ENCODE assay signal across 9 mouse cellular contexts in genomic region chr10:80270099-80270498, GRCm38 (mm10). TPM values are rescaled to one million over a fixed set of nuclear protein-coding genes. Genes with fewer than 3 reads are reported as not detected.
DNase-seq lines count a peak whose midpoint lies in the region; ATAC-seq and TF ChIP-seq lines count a peak whose summit lies in the region.
"Had no signal": no experiment of that assay in that cellular context is flagged by ENCODE, and none has a peak within 500 bp of the region (broad histone marks: within the 10 kb centered on the region; RNA-seq: fewer than 3 reads in every experiment).

No protein-coding gene starts in this region.

- TF ChIP-seq CTCF in G1E (IDR thresholded peaks at IDR 0.05; ENCODE audit: low read depth, low read length), result no peak
- TF ChIP-seq CTCF in hindbrain, postnatal 0 days (IDR thresholded peaks at IDR 0.05; ENCODE audit: low read depth), result no peak
- no peak for TF ChIP-seq CTCF in liver, postnatal 0 days (IDR thresholded peaks at IDR 0.05; ENCODE audit: low read depth)

- no peak for ATAC-seq in heart, embryonic 14.5 days (ENCODE audit: insufficient number of reproducible peaks, insufficient read depth, low FRiP score, low read depth)
- no peak for ATAC-seq in G1E (ENCODE audit: extremely low read depth, insufficient number of reproducible peaks, low FRiP score, poor library complexity, severe bottlenecking)
- no peak for ATAC-seq in hindbrain, postnatal 0 days
- 0 out of 2 replicates have a peak, but pooled peaks have one; percentile 10 for ATAC-seq in liver, postnatal 0 days

- peaks cover 30 to 46% of the 10 kb centered on the region in 2 experiments for H3K4me1 ChIP-seq in heart, embryonic 14.5 days (ENCODE audit: control insufficient read depth in 2 of 2, insufficient read depth in 2 of 2, low read length in 2 of 2)
- H3K4me1 ChIP-seq in G1E (ENCODE audit: insufficient read depth, low read depth, low read length), result peaks cover 80% of the 10 kb centered on the region
- peaks cover 28% of the 10 kb centered on the region for H3K4me1 ChIP-seq in hindbrain, postnatal 0 days (ENCODE audit: insufficient read depth, low read length)
- H3K4me1 ChIP-seq in liver, postnatal 0 days (ENCODE audit: insufficient read depth), result peaks cover 76% of the 10 kb centered on the region

- H3K36me3 ChIP-seq in heart, embryonic 14.5 days (ENCODE audit: control insufficient read depth, insufficient read depth, low read length), result peaks cover 55% of the 10 kb centered on the region
- peaks cover 79% of the 10 kb centered on the region for H3K36me3 ChIP-seq in G1E (replicated peaks)
- peaks cover 8% of the 10 kb centered on the region for H3K36me3 ChIP-seq in hindbrain, postnatal 0 days (ENCODE audit: insufficient read depth, low read length)
- H3K36me3 ChIP-seq in liver, postnatal 0 days (replicated peaks; ENCODE audit: insufficient read depth, low read length), result peaks cover 41% of the 10 kb centered on the region

- DNase-seq in heart, adult 11 months, result no peak
- no peak for DNase-seq in G1E (ENCODE audit: low spot score)
- no peak for DNase-seq in hindbrain, postnatal 0 days (ENCODE audit: low spot score)
- DNase-seq in liver, postnatal 0 days, result no peak
- no peak for DNase-seq in spleen, postnatal 14 days (ENCODE audit: low spot score in 2 of 2)
- DNase-seq in gastrocnemius, adult 18-20 months (ENCODE audit: low spot score), result no peak
- no peak for DNase-seq in frontal cortex, adult 2 months (ENCODE audit: extremely low spot score in 1 of 2, low spot score in 1 of 2)

- H3K27ac ChIP-seq in heart, embryonic 14.5 days (replicated peaks in 1 of 2; ENCODE audit: control insufficient read depth in 1 of 2, insufficient read depth in 1 of 2, low read depth in 2 of 2, low read length in 2 of 2), result no peak overlapping the region
- peak overlapping the region; percentile 4; the same call in 1 of the 2 replicates for H3K27ac ChIP-seq in hindbrain, postnatal 0 days
- H3K27ac ChIP-seq in liver, postnatal 0 days (ENCODE audit: low read depth), result peak overlapping the region; percentile 92

- WGBS in heart, embryonic 14.5 days, result 82% methylated on average over 2 of the region's 2 CpGs
- 92% methylated on average over 2 of the region's 2 CpGs for WGBS in hindbrain, postnatal 0 days
- 67% methylated on average over 2 of the region's 2 CpGs for WGBS in liver, postnatal 0 days (ENCODE audit: insufficient replicate concordance)

- no peaks in the 10 kb centered on the region for H3K9me3 ChIP-seq in heart, embryonic 14.5 days (ENCODE audit: control insufficient read depth, low read length)
- no peaks in the 10 kb centered on the region for H3K9me3 ChIP-seq in G1E (replicated peaks)
- H3K9me3 ChIP-seq in hindbrain, postnatal 0 days (ENCODE audit: low read length), result no peaks in the 10 kb centered on the region
- no peaks in the 10 kb centered on the region for H3K9me3 ChIP-seq in liver, postnatal 0 days (ENCODE audit: low read length)
- H3K9me3 ChIP-seq: forebrain, embryonic 10.5 days had no signal

- 0 out of 2 replicates have a peak overlapping the region, but pooled peaks have one; percentile 36 for H3K9ac ChIP-seq in heart, embryonic 14.5 days (ENCODE audit: low read length)
- H3K9ac ChIP-seq in hindbrain, postnatal 0 days (replicated peaks; ENCODE audit: low read length), result peak overlapping the region; percentile 38; the same call in 1 of the 2 replicates
- peak overlapping the region; percentile 63 for H3K9ac ChIP-seq in liver, postnatal 0 days (replicated peaks)

- H3K4me3 ChIP-seq in heart, embryonic 14.5 days (ENCODE audit: control insufficient read depth in 1 of 2, insufficient read depth in 1 of 2, low read depth in 1 of 2, low read length in 2 of 2), result no peak overlapping the region
- peak overlapping the region; percentile 63; the same call in 1 of the 2 replicates for H3K4me3 ChIP-seq in G1E (ENCODE audit: low read depth, low read length)
- H3K4me3 ChIP-seq in hindbrain, postnatal 0 days (ENCODE audit: low read length), result no peak overlapping the region
- no peak overlapping the region for H3K4me3 ChIP-seq in liver, postnatal 0 days (ENCODE audit: low read depth, low read length)

- no peaks in the 10 kb centered on the region for H3K27me3 ChIP-seq in heart, embryonic 14.5 days (ENCODE audit: control insufficient read depth, insufficient read depth, low read length)
- no peaks in the 10 kb centered on the region for H3K27me3 ChIP-seq in G1E (ENCODE audit: insufficient read depth, low read length)
- H3K27me3 ChIP-seq in hindbrain, postnatal 0 days (ENCODE audit: insufficient read depth, low read length), result no peaks in the 10 kb centered on the region
- no peaks in the 10 kb centered on the region for H3K27me3 ChIP-seq in liver, postnatal 0 days (ENCODE audit: insufficient read depth, low read length)

- no peak for TF ChIP-seq EP300 in liver, postnatal 0 days (IDR thresholded peaks at IDR 0.05; ENCODE audit: low read depth)

- no peak overlapping the region for H3K4me2 ChIP-seq in heart, embryonic 14.5 days (ENCODE audit: low read length)
- H3K4me2 ChIP-seq in hindbrain, postnatal 0 days (ENCODE audit: low read depth, low read length), result no peak overlapping the region
- peak overlapping the region; percentile 52 for H3K4me2 ChIP-seq in liver, postnatal 0 days (ENCODE audit: low read depth, low read length)

RNA-seq across cellular contexts. Expression of gene Dazap1, which starts 8.8 kb away (rescaled TPM):
- 25.0 and 27.5 TPM in 2 replicates for polyA plus RNA-seq in heart, embryonic 14.5 days (2014; fragmentation: Nextera tagmentation; extraction: Ambion mirVana)
- 191 and 194 TPM in 2 replicates for total RNA-seq in G1E (2014; fragmentation: Nextera tagmentation)
- total RNA-seq in G1E (2017), result 136 and 151 TPM in 2 replicates
- polyA plus RNA-seq in G1E (2012), result 533 and 565 TPM in 2 replicates
- 79.1 and 104 TPM in 2 replicates for total RNA-seq in hindbrain, postnatal 0 days (2014; rRNA removed)
- 38.5 and 39.4 TPM in 2 replicates for polyA plus RNA-seq in hindbrain, postnatal 0 days (2015; fragmentation: Nextera tagmentation; extraction: Ambion mirVana)
- 19.5 and 21.8 TPM in 2 replicates for polyA plus RNA-seq in liver, postnatal 0 days (2015; fragmentation: Nextera tagmentation; extraction: Ambion mirVana)
- total RNA-seq in gastrocnemius, adult 18-20 months (2021), result 10 to 100 TPM; 34.2 to 38.8 TPM
- polyA plus RNA-seq in frontal cortex, adult 2 months (2012; rRNA removed), result 76.6 and 86.3 TPM in 2 replicates

RNA-seq across cellular contexts. Expression of gene Gamt, which starts 9.3 kb away (rescaled TPM):
- polyA plus RNA-seq in heart, embryonic 14.5 days (2014; fragmentation: Nextera tagmentation; extraction: Ambion mirVana), result 60.3 and 61.5 TPM in 2 replicates
- total RNA-seq in G1E (2014; fragmentation: Nextera tagmentation) (not detected in 2 replicates), G1E (2017) (0.17 TPM in 1 of 2 replicates, not detected in the other)
- polyA plus RNA-seq in G1E (2012), result 0.18 TPM in 1 of 2 replicates, not detected in the other
- total RNA-seq in hindbrain, postnatal 0 days (2014; rRNA removed), result 40.9 and 44.5 TPM in 2 replicates
- 32.4 and 35.9 TPM in 2 replicates for polyA plus RNA-seq in hindbrain, postnatal 0 days (2015; fragmentation: Nextera tagmentation; extraction: Ambion mirVana)
- polyA plus RNA-seq in liver, postnatal 0 days (2015; fragmentation: Nextera tagmentation; extraction: Ambion mirVana), result 93.9 and 101 TPM in 2 replicates
- 10 to 100 TPM; 27.4 to 28.7 TPM for total RNA-seq in gastrocnemius, adult 18-20 months (2021)
- polyA plus RNA-seq in frontal cortex, adult 2 months (2012; rRNA removed), result 29.1 and 31.9 TPM in 2 replicates

RNA-seq across cellular contexts. Expression of gene Ndufs7, which starts 21.2 kb away (rescaled TPM):
- 721 and 734 TPM in 2 replicates for polyA plus RNA-seq in heart, embryonic 14.5 days (2014; fragmentation: Nextera tagmentation; extraction: Ambion mirVana)
- 246 and 251 TPM in 2 replicates for total RNA-seq in G1E (2014; fragmentation: Nextera tagmentation)
- total RNA-seq in G1E (2017), result 152 and 156 TPM in 2 replicates
- 222 and 257 TPM in 2 replicates for polyA plus RNA-seq in G1E (2012)
- 246 and 291 TPM in 2 replicates for total RNA-seq in hindbrain, postnatal 0 days (2014; rRNA removed)
- polyA plus RNA-seq in hindbrain, postnatal 0 days (2015; fragmentation: Nextera tagmentation; extraction: Ambion mirVana), result 410 and 430 TPM in 2 replicates
- 313 and 321 TPM in 2 replicates for polyA plus RNA-seq in liver, postnatal 0 days (2015; fragmentation: Nextera tagmentation; extraction: Ambion mirVana)
- total RNA-seq in gastrocnemius, adult 18-20 months (2021), result 100 to 1,000 TPM; 578 to 613 TPM
- 380 and 448 TPM in 2 replicates for polyA plus RNA-seq in frontal cortex, adult 2 months (2012; rRNA removed)

RNA-seq across cellular contexts. Expression of gene Rps15, which starts 22.2 kb away (rescaled TPM):
- 648 and 723 TPM in 2 replicates for polyA plus RNA-seq in heart, embryonic 14.5 days (2014; fragmentation: Nextera tagmentation; extraction: Ambion mirVana)
- total RNA-seq in G1E (2014; fragmentation: Nextera tagmentation) (2,952 and 3,110 TPM in 2 replicates), G1E (2017) (3,218 and 3,548 TPM in 2 replicates)
- 11,196 and 11,583 TPM in 2 replicates for polyA plus RNA-seq in G1E (2012)
- 1,031 and 1,483 TPM in 2 replicates for total RNA-seq in hindbrain, postnatal 0 days (2014; rRNA removed)
- 676 and 682 TPM in 2 replicates for polyA plus RNA-seq in hindbrain, postnatal 0 days (2015; fragmentation: Nextera tagmentation; extraction: Ambion mirVana)
- 453 and 466 TPM in 2 replicates for polyA plus RNA-seq in liver, postnatal 0 days (2015; fragmentation: Nextera tagmentation; extraction: Ambion mirVana)
- 100 to 1,000 TPM; 703 to 778 TPM for total RNA-seq in gastrocnemius, adult 18-20 months (2021)
- polyA plus RNA-seq in frontal cortex, adult 2 months (2012; rRNA removed), result 2,217 and 2,507 TPM in 2 replicates

RNA-seq across cellular contexts. Expression of gene Apc2, which starts 25.7 kb away (rescaled TPM):
- polyA plus RNA-seq in heart, embryonic 14.5 days (2014; fragmentation: Nextera tagmentation; extraction: Ambion mirVana), result 0.78 and 1.4 TPM in 2 replicates
- total RNA-seq in G1E (2014; fragmentation: Nextera tagmentation) (0.10 and 0.23 TPM in 2 replicates), G1E (2017) (0.06 and 0.11 TPM in 2 replicates)
- polyA plus RNA-seq in G1E (2012), result 0.02 and 0.04 TPM in 2 replicates
- 358 and 374 TPM in 2 replicates for total RNA-seq in hindbrain, postnatal 0 days (2014; rRNA removed)
- 81.3 and 97.6 TPM in 2 replicates for polyA plus RNA-seq in hindbrain, postnatal 0 days (2015; fragmentation: Nextera tagmentation; extraction: Ambion mirVana)
- polyA plus RNA-seq in liver, postnatal 0 days (2015; fragmentation: Nextera tagmentation; extraction: Ambion mirVana), result 0.05 and 0.20 TPM in 2 replicates
- under 1 TPM; 0.18 to 0.31 TPM for total RNA-seq in gastrocnemius, adult 18-20 months (2021)
- 46.2 and 52.2 TPM in 2 replicates for polyA plus RNA-seq in frontal cortex, adult 2 months (2012; rRNA removed)

Comparison
In these comparisons a context has a peak if more than half of its experiments do, and no peak if none do; other contexts are left out.
1. H3K27ac ChIP-seq: peak in hindbrain, postnatal 0 days (single experiment) and liver, postnatal 0 days (single experiment); none in heart, embryonic 14.5 days (0 of 2).
2. RNA of gene Gamt, which starts 9.3 kb away (polyA plus RNA-seq): 93.9 to 101 TPM in liver, postnatal 0 days, 60.3 to 61.5 TPM in heart, embryonic 14.5 days, 32.4 to 35.9 TPM in hindbrain, postnatal 0 days and 29.1 to 31.9 TPM in frontal cortex, adult 2 months; 0.18 TPM in G1E; every median in the first group is over 10 times any median in the second.
3. Peak in every context shown above with its lines, with median percentiles within 50 percentile points of each other: H3K9ac ChIP-seq.